Mouse (Mus musculus) kidney, embryonic 14.5 days (tissue): ENCODE data around the gene Gm43191. TPM values are rescaled to one million over a fixed set of nuclear protein-coding genes. Genes with fewer than 3 reads are reported as not detected.
"Not testable (repeated sequence)": the region's sequence is repeated elsewhere in the genome, so short reads cannot be mapped to it uniquely, and the experiment has no call there.

Experiments used
- ATAC-seq: fragments of 200-750 bp; cut with Nextera tagmentation; 2 replicates; pipeline ENCODE4 v1.8.0; 2017; ENCODE audit warnings: moderate number of reproducible peaks, mild to moderate bottlenecking, moderate TSS enrichment, moderate library complexity; ENCODE audit not compliant: low FRiP score, low TSS enrichment
- H3K27ac ChIP-seq: fragments of 300-500 bp; sonication (generic); 2 replicates; pipeline ENCODE4 v1.5.1; 2014; ENCODE audit warnings: low read depth, mild to moderate bottlenecking, low read length, moderate library complexity, mixed read lengths
- H3K27me3 ChIP-seq: fragments of 300-500 bp; sonication (generic); 2 replicates; pipeline ENCODE4 v1.6.1; 2014; ENCODE audit warnings: mild to moderate bottlenecking, low read length; ENCODE audit not compliant: control insufficient read depth, insufficient read depth
- H3K36me3 ChIP-seq: fragments of 300-500 bp; sonication (generic); 2 replicates; pipeline ENCODE4 v1.6.1; 2014; ENCODE audit warnings: low read length, mixed read lengths; ENCODE audit not compliant: control insufficient read depth, insufficient read depth
- H3K4me1 ChIP-seq: fragments of 300-500 bp; sonication (generic); 2 replicates; pipeline ENCODE4 v1.6.1; 2014; ENCODE audit warnings: low read length, mixed read lengths; ENCODE audit not compliant: control insufficient read depth, insufficient read depth
- H3K4me2 ChIP-seq: fragments of 300-500 bp; sonication (generic); replicated peaks from 2 replicates; pipeline ENCODE4 v1.6.1; 2014; ENCODE audit warnings: low read depth, mild to moderate bottlenecking, low read length
- H3K4me3 ChIP-seq: fragments of 300-500 bp; sonication (generic); 2 replicates; pipeline ENCODE4 v1.5.1; 2014; ENCODE audit warnings: mild to moderate bottlenecking, low read length
- H3K9ac ChIP-seq: fragments of 300-500 bp; sonication (generic); 2 replicates; pipeline ENCODE4 v1.6.1; 2014; ENCODE audit warnings: low read depth, mild to moderate bottlenecking, low read length, moderate library complexity
- H3K9me3 ChIP-seq: fragments of 300-500 bp; sonication (generic); 2 replicates; pipeline ENCODE4 v1.6.1; 2016; ENCODE audit warnings: low read length; ENCODE audit not compliant: control insufficient read depth
- WGBS: fragments of 180-500 bp; shearing (Covaris S2); extraction: QIAGEN DNeasy Blood & Tissue Kit; methylation state at CpG from one replicate; pipeline ENCODE4 v1.1.7; 2014; 5-methylcytosine and 5-hydroxymethylcytosine counted together
- polyA plus RNA-seq: library from polyadenylated mRNA; unstranded; fragments of >200 nt; fragmentation: Nextera tagmentation; extraction: Ambion mirVana; gene quantifications from 2 replicates; pipeline ENCODE4 v1.2.1, GENCODE M21; 2014

Gene Gm43191
- polyA plus RNA-seq, 1 experiment from 2014 or later, result not detected

DNA sequence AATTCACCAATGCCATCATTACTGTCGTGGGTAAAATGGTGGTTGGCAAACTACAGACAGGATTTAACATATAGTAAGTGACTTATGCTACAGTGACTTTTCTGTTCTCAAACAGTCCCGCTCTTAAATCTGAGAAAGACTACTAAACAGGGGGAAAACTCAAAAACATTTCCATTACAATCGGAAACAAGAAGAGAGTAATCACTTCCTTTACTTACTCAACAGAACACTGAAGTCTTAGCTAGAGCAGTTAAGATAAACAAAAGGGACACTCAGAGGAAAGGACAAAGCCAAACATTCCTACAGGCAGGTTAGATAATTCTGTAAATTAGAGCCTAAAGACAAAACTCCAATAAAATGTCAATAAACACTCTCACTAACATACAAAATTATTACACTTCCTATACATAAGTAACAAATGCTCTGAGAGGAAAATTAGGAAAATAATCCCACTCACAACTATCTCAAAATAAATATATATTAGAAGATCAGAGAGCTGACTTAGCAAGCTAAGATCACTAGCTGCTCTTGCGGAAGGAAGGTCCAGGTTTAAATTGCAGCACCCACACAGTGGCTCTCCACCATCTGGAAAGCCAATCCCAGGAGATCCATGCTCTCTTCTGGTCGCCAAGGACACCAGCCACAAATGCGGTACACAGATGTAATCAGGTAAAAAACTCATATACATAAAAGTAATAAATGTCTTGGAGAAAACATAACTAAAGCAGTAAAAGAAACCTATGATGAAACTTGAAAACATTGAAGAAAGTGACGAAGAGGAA is 24.7 kb downstream of the Gm43191 start:
- no peak overlapping the region for H3K4me3 ChIP-seq
- no peaks in the 10 kb centered on the region for H3K27me3 ChIP-seq
- no peak overlapping the region for H3K27ac ChIP-seq
- no peak overlapping the region for H3K9ac ChIP-seq
- H3K4me2 ChIP-seq, result no peak overlapping the region
- H3K4me1 ChIP-seq, result peaks cover 15% of the 10 kb centered on the region
- WGBS, result 74% methylated on average over 7 of the region's 7 CpGs
- no peaks in the 10 kb centered on the region for H3K36me3 ChIP-seq
- H3K9me3 ChIP-seq, result no peaks in the 10 kb centered on the region
- ATAC-seq, result no peak

DNA sequence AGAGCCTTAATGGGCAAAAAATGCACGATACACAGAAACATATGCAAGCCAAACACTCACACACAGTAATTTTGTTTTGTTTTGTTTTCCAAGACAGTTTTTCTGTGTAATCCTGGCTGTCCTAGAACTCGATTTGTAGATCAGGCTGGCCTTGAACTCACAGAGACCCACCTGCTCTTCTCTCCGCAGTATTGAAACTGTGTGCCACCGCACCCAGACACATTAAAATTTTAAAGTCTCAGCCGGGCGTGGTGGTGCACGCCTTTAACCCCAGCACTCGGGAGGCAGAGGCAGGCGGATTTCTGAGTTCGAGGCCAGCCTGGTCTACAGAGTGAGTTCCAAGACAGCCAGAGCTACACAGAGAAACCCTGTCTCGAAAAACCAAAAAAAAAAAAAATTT is 27.0 kb downstream of the Gm43191 start:
- 95% methylated on average over 11 of the region's 11 CpGs for WGBS
- H3K27ac ChIP-seq, H3K9me3 ChIP-seq, H3K4me3 ChIP-seq, H3K4me2 ChIP-seq, ATAC-seq, H3K9ac ChIP-seq, H3K4me1 ChIP-seq, H3K36me3 ChIP-seq, H3K27me3 ChIP-seq: not testable (repeated sequence)

DNA sequence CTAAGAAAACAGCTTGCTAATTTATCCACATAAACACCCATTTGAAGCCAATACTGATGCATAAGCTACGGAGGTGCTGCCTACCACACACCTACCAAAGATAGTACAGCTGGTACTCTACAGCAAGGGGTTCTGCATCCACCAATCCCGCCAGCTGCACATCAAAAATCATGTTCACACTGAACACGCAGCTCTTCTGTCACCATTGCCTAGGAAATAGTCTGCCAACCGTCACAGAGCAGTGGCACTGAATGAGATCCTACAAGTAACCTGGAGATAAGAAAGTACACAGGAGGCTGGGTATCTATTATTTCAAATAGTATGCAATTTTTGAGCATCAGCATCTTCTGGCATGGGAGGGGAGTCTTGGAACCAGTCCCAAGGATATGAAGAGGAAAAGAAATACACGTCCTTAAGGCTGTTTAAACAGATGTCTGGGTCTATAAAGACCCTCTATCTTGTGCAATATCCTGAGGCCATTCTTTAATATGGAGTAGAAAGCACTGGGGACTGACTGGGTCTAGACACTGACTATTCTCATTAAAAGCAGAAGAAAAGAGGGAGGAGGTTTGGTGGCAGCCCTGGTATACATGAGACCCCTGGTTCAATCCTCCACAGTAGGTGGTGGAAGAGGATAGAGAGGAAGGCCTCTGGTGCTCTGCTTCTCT is 27.6 kb downstream of the Gm43191 start:
- 83% methylated on average over 5 of the region's 5 CpGs for WGBS
- Histone ChIP-seq H3K36me3 (peaks cover 9% of the 10 kb centered on the region; the same call in 1 of the 2 replicates), H3K4me3 (no peak overlapping the region), H3K27me3 (no peaks in the 10 kb centered on the region), H3K27ac (no peak overlapping the region), H3K4me1 (no peaks in the 10 kb centered on the region; the same call in 1 of the 2 replicates), H3K4me2 (no peak overlapping the region), H3K9ac (no peak overlapping the region), H3K9me3 (no peaks in the 10 kb centered on the region)
- ATAC-seq, result no peak

DNA sequence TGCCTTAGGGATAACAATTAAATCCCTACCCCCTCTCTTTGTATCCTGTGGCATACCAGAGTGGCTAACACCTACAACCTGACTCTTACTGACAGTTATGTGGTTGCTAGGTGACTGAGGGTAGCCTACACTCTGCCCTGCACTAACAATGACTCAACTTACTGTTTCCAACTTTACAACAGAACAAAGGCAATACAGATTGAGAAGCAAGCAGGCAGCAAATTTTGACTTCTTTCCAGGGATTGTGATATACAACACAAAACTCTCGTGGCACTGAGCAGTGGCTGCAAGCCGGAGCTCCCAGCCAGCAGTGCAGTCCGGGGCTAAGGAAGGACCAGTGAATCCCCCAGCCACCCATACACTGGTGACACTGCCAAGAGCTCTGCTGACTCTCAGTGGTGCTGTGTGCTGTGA is 29.0 kb downstream of the Gm43191 start:
- no peak overlapping the region for H3K9ac ChIP-seq
- 79% methylated on average over 3 of the region's 3 CpGs for WGBS
- H3K4me1 ChIP-seq, result no peaks in the 10 kb centered on the region
- no peak overlapping the region for H3K4me2 ChIP-seq
- no peak overlapping the region for H3K4me3 ChIP-seq
- peaks cover 17% of the 10 kb centered on the region; the same call in 1 of the 2 replicates for H3K36me3 ChIP-seq
- no peaks in the 10 kb centered on the region for H3K27me3 ChIP-seq
- no peak overlapping the region for H3K27ac ChIP-seq
- no peak for ATAC-seq
- no peaks in the 10 kb centered on the region for H3K9me3 ChIP-seq

DNA sequence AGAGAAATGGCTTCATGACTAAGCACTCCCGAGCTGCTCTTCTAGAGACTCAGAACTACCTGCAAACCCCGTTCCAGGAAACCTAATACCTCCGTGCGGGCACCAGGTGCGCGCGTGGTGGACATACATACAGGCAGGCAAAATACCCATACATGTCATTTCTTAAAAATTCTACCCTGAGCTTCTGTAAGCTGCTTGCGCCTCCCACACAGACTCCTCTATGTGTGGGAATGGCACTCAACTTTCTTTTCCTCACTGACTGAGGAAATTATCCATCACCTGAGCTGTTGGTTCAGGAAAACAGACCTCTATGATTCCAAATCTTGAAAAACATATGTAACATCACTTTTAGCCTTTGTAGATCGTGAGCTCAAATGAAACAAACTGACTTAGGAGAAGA is 30.4 kb downstream of the Gm43191 start:
- Histone ChIP-seq H3K4me3 (no peak overlapping the region), H3K9ac (no peak overlapping the region), H3K9me3 (no peaks in the 10 kb centered on the region), H3K36me3 (peaks cover 30% of the 10 kb centered on the region; the same call in 1 of the 2 replicates), H3K4me1 (no peaks in the 10 kb centered on the region), H3K27me3 (no peaks in the 10 kb centered on the region), H3K4me2 (no peak overlapping the region), H3K27ac (no peak overlapping the region)
- ATAC-seq, result no peak
- WGBS, result 94% methylated on average over 9 of the region's 9 CpGs

DNA sequence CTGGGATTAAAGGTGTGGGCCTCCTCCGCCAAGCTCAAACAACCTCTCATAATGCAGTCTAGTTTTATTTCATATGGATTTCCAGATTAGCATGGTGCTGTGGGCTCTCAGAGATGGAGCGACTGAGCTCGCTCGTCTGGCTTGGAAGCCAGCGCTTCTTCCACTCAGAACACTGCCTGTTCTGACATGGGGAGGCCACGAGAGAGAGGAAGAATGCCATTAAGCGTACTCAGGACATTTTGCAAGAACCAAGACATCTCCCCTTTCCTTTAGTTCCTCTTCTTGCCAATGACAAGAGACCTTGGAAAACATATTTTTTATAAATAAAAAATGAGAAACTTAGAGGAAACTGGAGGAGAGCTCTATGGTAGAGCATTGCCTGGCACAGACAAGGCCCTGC is 32.3 kb downstream of the Gm43191 start:
- no peak for ATAC-seq
- Histone ChIP-seq H3K4me2 (no peak overlapping the region), H3K27me3 (no peaks in the 10 kb centered on the region), H3K36me3 (peaks cover 48% of the 10 kb centered on the region), H3K9me3 (no peaks in the 10 kb centered on the region), H3K4me3 (no peak overlapping the region), H3K9ac (no peak overlapping the region), H3K27ac (no peak overlapping the region), H3K4me1 (no peaks in the 10 kb centered on the region)
- 92% methylated on average over 7 of the region's 7 CpGs for WGBS

DNA sequence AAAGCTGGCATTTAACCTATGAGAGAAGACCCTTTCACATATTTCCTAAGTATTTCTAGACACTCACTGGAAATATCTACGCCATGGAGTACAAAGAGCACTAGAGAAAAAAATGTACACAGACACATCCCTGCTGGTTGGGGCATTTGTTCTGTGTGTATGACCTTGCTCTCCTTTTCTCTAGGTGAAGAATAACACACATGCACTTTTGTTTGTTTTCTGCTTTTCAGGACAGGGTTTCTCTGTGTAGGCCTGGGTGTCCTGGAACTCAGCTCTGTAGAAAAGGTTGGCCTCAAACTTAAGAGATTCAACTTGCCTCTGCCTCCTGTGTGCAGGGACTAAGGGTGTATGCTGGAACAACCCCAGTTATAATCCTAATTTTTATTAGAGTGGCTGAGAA is 34.7 kb downstream of the Gm43191 start:
- 97% methylated on average over 1 of the region's 1 CpGs for WGBS
- no peaks in the 10 kb centered on the region for H3K4me1 ChIP-seq
- H3K36me3 ChIP-seq, result peaks cover 67% of the 10 kb centered on the region
- H3K9me3 ChIP-seq, result no peaks in the 10 kb centered on the region
- H3K4me3 ChIP-seq, result no peak overlapping the region
- H3K9ac ChIP-seq, result no peak overlapping the region
- no peak overlapping the region for H3K27ac ChIP-seq
- ATAC-seq, result no peak
- H3K27me3 ChIP-seq, result no peaks in the 10 kb centered on the region
- no peak overlapping the region for H3K4me2 ChIP-seq

DNA sequence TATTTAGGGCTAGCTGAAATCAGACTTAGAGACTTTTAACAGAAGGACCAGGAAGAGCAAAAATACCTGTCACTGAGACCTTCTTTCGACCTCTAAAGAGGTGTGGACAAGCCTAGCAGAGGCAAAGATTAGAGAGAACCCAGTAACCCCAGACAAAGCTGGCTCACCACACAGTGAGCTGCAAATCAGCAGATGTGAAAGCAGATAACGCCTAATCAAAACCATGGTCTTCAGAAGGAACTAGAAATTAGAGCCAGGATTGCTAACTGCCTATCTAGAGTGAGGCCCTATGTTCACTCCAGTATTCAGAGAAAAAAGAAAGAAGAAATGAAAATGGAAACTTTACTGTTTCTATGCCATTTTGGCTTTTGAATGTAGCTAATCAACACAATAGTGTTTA is 38.7 kb downstream of the Gm43191 start:
- 92% methylated on average over 2 of the region's 2 CpGs for WGBS
- Histone ChIP-seq H3K9me3 (no peaks in the 10 kb centered on the region), H3K9ac (no peak overlapping the region), H3K27ac (no peak overlapping the region), H3K36me3 (peaks cover 88% of the 10 kb centered on the region), H3K27me3 (no peaks in the 10 kb centered on the region), H3K4me1 (no peaks in the 10 kb centered on the region), H3K4me2 (no peak overlapping the region), H3K4me3 (no peak overlapping the region)
- ATAC-seq, result no peak

DNA sequence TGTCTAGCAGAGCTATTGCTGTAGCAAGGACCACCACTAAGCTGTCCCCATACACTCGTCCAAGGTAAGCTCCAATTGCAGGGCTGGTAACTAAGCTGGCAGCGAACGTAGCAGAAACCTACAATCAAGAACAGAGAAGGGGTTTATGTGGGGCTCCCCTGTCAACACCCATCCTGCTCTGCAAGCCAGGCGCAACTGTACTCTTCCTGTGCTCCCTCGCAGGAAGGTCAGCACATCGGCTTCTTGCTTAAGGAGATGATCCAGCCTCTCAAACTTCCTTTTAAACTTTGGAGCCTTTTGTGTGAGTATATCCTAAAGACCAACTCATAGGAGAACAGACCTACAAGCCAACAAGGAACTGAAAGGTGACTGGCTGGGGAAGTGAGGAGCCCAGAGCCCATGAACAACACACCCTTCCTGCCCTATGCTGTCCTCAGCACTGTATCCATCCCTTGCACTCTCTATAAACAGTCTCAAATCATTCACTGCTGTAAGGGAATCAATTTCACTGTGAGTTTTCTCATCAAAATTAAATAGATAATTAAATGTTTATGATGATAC is 39.2 kb downstream of the Gm43191 start:
- WGBS, result 94% methylated on average over 6 of the region's 6 CpGs
- Histone ChIP-seq H3K4me2 (no peak overlapping the region), H3K36me3 (peaks cover 90% of the 10 kb centered on the region), H3K9ac (no peak overlapping the region), H3K27me3 (no peaks in the 10 kb centered on the region), H3K4me1 (no peaks in the 10 kb centered on the region), H3K27ac (no peak overlapping the region), H3K9me3 (no peaks in the 10 kb centered on the region), H3K4me3 (no peak overlapping the region)
- ATAC-seq, result no peak
